Mouse (Mus musculus) cerebellum, adult 11 months (tissue): ENCODE data around the gene Knl1.
"Not testable (repeated sequence)": the region's sequence is repeated elsewhere in the genome, so short reads cannot be mapped to it uniquely, and the experiment has no call there.

Experiments used
- DNase-seq: peaks from one replicate; pipeline ENCODE4 v3.0.0; 2022

The Knl1 gene

GRCm38 (mm10) chr2:119046649-119047611, at the start of gene Knl1:
Gene Knl1 (plus strand): TSS chr2:119047119.
- peak; percentile 94 for DNase-seq

GRCm38 (mm10) chr2:118998115-118998866, 48.6 kb upstream of the Knl1 start:
- no peak for DNase-seq

- DNase-seq: no peak
Measured at GRCm38 (mm10) chr2:118999025-118999639, 47.8 kb upstream of the Knl1 start.

GRCm38 (mm10) chr2:119006886-119007285, 40.0 kb upstream of the Knl1 start:
- peak; percentile 16 for DNase-seq

- DNase-seq: no peak
Measured at GRCm38 (mm10) chr2:119009376-119009775, 37.5 kb upstream of the Knl1 start.

DNA sequence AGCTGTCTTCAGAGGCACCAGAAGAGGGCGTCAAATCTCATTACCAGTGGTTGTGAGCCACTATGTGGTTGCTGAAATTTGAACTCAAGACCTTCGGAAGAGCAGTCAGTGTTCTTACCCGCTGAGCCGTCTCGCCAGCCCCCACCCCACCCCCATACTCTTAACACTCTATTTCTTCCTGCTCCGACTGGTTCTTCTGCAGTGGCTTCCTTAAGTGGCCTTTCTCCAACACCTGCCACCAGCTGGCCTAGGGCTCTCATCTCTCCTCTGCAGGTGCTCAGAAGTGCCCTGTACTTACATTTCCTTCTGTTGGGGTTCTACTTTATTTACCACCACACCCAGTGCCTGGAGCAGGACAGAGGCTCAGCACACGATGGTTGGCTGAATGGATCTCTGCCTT, 31.9 kb upstream of the Knl1 start:
- DNase-seq: no peak

- DNase-seq: peak; percentile 55
Measured at GRCm38 (mm10) chr2:119015604-119016180, 31.2 kb upstream of the Knl1 start.

GRCm38 (mm10) chr2:119016312-119016711, 30.6 kb upstream of the Knl1 start:
- DNase-seq: not testable (repeated sequence)

DNA sequence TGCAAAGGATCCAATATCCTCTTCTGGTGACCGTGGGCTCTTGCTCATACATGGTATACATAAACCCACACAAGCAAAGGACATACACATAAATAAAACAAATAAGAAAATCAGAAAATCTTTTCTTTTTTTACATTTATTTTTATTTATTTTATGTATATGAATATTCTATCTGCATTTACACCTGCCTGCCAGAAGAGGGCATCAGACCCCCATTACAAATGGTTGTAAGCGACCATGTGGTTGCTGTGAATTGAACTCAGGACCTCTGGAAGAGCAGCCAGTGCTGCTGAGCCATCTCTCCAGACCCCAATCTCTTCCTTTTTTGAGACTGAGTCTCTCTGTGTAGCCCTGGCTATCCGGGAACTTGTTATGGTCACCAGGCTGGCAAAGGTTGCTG, 29.3 kb upstream of the Knl1 start:
- no peak for DNase-seq

- no peak for DNase-seq
Measured at GRCm38 (mm10) chr2:119018391-119019122, 28.4 kb upstream of the Knl1 start.

- no peak for DNase-seq
Measured at GRCm38 (mm10) chr2:119019131-119019530, 27.8 kb upstream of the Knl1 start.

- DNase-seq: no peak
Measured at GRCm38 (mm10) chr2:119019538-119019937, 27.4 kb upstream of the Knl1 start.

DNA sequence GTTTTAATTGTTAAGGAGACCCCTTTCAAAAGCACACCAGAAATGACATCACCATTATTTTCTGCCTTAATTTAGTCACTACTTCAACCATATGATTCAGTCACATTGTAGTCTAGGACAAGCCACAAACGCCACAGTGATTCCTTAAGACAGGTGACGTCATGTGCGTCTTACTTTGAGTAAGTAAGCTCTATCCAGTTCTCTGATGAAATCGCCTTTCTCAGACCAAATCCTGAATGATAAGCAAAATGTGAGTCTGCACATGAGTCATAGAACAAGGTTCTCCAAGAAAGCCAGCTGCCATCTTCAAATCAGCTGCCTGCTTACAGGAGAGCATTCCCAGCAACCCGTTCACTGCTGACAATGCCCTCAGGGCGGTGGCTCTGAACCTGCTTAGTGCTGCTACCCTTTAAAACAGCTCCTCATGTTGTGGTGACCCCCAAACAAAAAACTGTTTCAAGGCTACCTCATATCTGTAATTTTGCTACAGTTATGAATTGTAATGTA, 23.7 kb upstream of the Knl1 start:
- no peak for DNase-seq

DNA sequence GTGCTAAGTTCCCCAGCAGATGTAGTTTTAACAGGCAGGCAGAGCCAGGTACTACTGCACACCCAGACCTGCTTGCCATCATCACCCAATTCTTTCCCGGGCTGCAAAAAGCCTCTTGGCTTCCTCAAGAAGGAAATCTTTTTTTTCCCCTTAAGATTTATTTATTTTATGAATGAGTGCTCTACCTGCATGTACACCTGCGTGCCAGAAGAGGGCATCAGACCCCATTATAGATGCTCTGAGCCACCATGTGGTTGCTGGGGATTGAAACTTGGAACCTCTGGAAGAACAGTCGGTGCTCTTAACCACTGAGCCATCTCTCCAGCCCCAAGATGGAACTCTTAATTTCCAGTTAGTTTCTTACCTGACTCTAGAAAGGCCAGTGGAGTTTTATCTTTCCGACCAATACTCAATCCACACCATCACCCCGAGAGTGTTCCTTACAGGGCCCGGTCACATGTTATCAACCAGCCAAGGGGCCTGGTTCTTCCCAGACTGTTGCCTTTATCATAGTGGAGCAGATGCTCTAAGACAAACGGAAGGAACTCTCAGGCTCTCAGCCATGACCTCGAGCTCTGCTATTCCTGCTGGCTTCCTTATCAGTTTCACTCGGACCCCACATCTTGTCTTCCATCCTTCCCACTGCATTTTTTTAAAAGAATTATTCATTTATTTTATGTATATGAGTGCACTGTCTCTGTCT, 22.2 kb upstream of the Knl1 start:
- DNase-seq: no peak

GRCm38 (mm10) chr2:119025239-119025616, 21.7 kb upstream of the Knl1 start:
- DNase-seq: no peak

DNA sequence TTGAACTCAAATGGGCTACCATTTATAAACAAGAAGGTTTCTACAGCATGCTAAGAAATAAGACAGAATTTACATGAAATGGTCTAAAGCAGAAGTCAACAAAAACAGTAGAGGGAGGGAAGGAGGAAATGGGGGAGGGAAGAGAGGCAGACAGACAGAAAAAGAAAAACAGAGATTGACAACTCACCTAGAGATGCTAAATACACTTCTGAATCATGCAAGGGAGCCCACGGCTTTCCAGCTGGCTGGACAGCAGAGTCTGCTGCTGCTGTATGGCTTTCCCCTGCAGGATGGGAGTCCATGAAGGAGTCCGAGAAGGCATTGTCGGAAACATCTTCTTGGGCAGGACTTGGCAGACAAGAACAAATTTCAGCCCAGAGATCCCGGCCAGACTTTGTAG, 20.0 kb upstream of the Knl1 start:
- no peak for DNase-seq

- peak; percentile 88 for DNase-seq
Measured at GRCm38 (mm10) chr2:119028941-119029551, 17.9 kb upstream of the Knl1 start, which contains the start of gene Ccdc32. Gene Ccdc32 (minus strand): TSS chr2:119029393.

GRCm38 (mm10) chr2:119032191-119032590, 14.7 kb upstream of the Knl1 start:
- DNase-seq: no peak

DNA sequence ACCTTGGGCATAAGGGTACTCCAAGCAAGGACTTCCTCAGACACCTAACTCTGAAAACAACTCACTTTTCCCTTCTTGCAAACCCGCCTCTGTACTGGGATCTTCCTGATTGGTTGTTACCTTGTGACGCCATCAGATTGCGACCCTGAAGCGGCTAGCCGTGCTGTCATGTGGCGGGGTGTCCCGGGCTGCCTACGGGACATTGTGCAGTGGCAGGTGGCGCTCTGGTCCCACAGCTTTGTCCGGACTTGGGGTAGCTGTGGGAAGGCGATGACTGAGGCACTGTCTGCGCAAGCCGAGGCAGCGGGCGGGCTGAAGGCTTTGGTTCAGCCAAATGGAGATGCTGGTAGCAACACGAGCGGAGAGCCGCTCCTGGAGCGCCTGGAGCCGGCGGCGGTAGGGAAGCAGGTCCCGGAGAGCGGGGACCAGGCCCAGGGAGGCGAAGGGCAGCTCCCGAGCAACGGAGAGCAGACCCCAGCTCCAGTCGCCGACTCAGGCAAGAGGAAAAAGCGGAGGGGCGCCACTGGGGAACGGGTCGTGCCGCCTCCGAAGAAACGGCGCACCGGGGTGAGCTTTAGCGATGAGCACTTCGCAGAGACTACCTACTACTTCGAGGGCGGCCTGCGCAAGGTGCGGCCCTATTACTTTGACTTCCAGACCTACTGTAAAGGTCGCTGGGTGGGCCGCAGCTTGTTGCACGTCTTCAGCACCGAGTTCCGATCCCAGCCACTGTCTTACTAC, 12.1 kb upstream of the Knl1 start, which contains the start of gene Rpusd2:
Gene Rpusd2 (plus strand): TSS at position 135 of the 741 bp plus-strand sequence.
- peak; percentile 85 for DNase-seq

GRCm38 (mm10) chr2:119035397-119035745, 11.5 kb upstream of the Knl1 start:
- no peak for DNase-seq
